Mouse (Mus musculus): ENCODE results near the gene Sgca. TPM values are rescaled to one million over a fixed set of nuclear protein-coding genes. Genes with fewer than 3 reads are reported as not detected.
"Not testable (repeated sequence)": the region's sequence is repeated elsewhere in the genome, so short reads cannot be mapped to it uniquely, and the experiment has no call there.

The Sgca gene
- polyA plus RNA-seq, 1 experiment from 2014 or later, result 0.24 TPM

GRCm38 (mm10) chr11:94970210-94970943, 5.8 kb downstream of the Sgca start:
- Histone ChIP-seq H3K9me3 (ENCODE audit: control insufficient read depth, low read length) (no peaks in the 10 kb centered on the region), H3K27ac (ENCODE audit: low read depth, low read length) (no peak overlapping the region), H3K36me3 (ENCODE audit: control insufficient read depth, insufficient read depth, low read length) (no peaks in the 10 kb centered on the region), H3K4me2 (replicated peaks; ENCODE audit: low read depth, low read length) (no peak overlapping the region), H3K4me3 (ENCODE audit: low read length) (no peak overlapping the region), H3K4me1 (ENCODE audit: control insufficient read depth, insufficient read depth, low read length) (no peaks in the 10 kb centered on the region), H3K27me3 (ENCODE audit: control insufficient read depth, insufficient read depth, low read length) (peaks cover 4% of the 10 kb centered on the region; the same call in 1 of the 2 replicates), H3K9ac (ENCODE audit: low read depth, low read length) (no peak overlapping the region)
- ATAC-seq (ENCODE audit: low FRiP score, low TSS enrichment), result peak; percentile 25
- 59% methylated on average over 15 of the region's 15 CpGs for WGBS

- not testable (repeated sequence) for H3K4me3 ChIP-seq (ENCODE audit: low read length); H3K9ac ChIP-seq (ENCODE audit: low read depth, low read length); H3K4me2 ChIP-seq (replicated peaks; ENCODE audit: low read depth, low read length); H3K27me3 ChIP-seq (ENCODE audit: control insufficient read depth, insufficient read depth, low read length); H3K4me1 ChIP-seq (ENCODE audit: control insufficient read depth, insufficient read depth, low read length); ATAC-seq (ENCODE audit: low FRiP score, low TSS enrichment); H3K9me3 ChIP-seq (ENCODE audit: control insufficient read depth, low read length); H3K36me3 ChIP-seq (ENCODE audit: control insufficient read depth, insufficient read depth, low read length); H3K27ac ChIP-seq (ENCODE audit: low read depth, low read length)
- WGBS, result 89% methylated on average over 4 of the region's 4 CpGs
These were observed 6.4 kb downstream of the Sgca start for GRCm38 (mm10) chr11:94969709-94970108.

DNA sequence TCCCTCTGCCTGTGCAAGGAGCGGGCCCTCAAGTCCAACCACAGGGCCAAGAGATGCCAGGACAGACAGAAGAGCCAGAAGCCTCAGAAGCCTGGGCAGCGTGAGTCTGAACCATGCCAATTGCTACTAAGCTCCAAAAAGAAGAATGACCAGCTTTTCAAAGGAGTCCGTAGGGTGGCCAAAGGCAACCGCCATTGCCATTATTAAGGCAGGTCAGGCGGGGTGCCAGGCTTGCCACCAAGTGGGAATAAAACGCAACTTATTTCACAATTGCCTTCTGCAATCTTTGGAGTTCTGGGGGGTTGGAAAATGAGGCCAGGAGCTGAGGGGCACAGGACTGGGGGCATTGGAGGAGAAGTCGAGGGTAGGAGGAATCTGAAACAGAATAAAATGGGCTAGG, 7.9 kb downstream of the Sgca start:
- no peak overlapping the region for H3K9ac ChIP-seq (ENCODE audit: low read depth, low read length)
- ATAC-seq (ENCODE audit: low FRiP score, low TSS enrichment), result no peak
- no peak overlapping the region for H3K4me3 ChIP-seq (ENCODE audit: low read length)
- no peak overlapping the region for H3K4me2 ChIP-seq (replicated peaks; ENCODE audit: low read depth, low read length)
- no peaks in the 10 kb centered on the region for H3K36me3 ChIP-seq (ENCODE audit: control insufficient read depth, insufficient read depth, low read length)
- no peaks in the 10 kb centered on the region for H3K4me1 ChIP-seq (ENCODE audit: control insufficient read depth, insufficient read depth, low read length)
- no peaks in the 10 kb centered on the region for H3K9me3 ChIP-seq (ENCODE audit: control insufficient read depth, low read length)
- WGBS, result 86% methylated on average over 7 of the region's 7 CpGs
- peaks cover 4% of the 10 kb centered on the region; the same call in 1 of the 2 replicates for H3K27me3 ChIP-seq (ENCODE audit: control insufficient read depth, insufficient read depth, low read length)
- H3K27ac ChIP-seq (ENCODE audit: low read depth, low read length), result no peak overlapping the region

GRCm38 (mm10) chr11:94967419-94967818, 8.7 kb downstream of the Sgca start, which contains the start of gene Hils1:
Gene Hils1, plus strand, starts transcription at chr11:94967593.
- Histone ChIP-seq H3K36me3 (ENCODE audit: control insufficient read depth, insufficient read depth, low read length) (no peaks in the 10 kb centered on the region), H3K9ac (ENCODE audit: low read depth, low read length) (no peak within 1 kb of the TSS), H3K4me2 (replicated peaks; ENCODE audit: low read depth, low read length) (no peak within 1 kb of the TSS), H3K4me3 (ENCODE audit: low read length) (no peak within 1 kb of the TSS), H3K27me3 (ENCODE audit: control insufficient read depth, insufficient read depth, low read length) (peaks cover 4% of the 10 kb centered on the region; the same call in 1 of the 2 replicates), H3K27ac (ENCODE audit: low read depth, low read length) (no peak within 1 kb of the TSS), H3K4me1 (ENCODE audit: control insufficient read depth, insufficient read depth, low read length) (no peaks in the 10 kb centered on the region), H3K9me3 (ENCODE audit: control insufficient read depth, low read length) (no peaks in the 10 kb centered on the region)
- WGBS, result 40% methylated on average over 4 of the region's 4 CpGs
- no peak for ATAC-seq (ENCODE audit: low FRiP score, low TSS enrichment)

GRCm38 (mm10) chr11:94962534-94963101, 13.5 kb downstream of the Sgca start:
- Histone ChIP-seq H3K27ac (ENCODE audit: low read depth, low read length) (no peak overlapping the region), H3K36me3 (ENCODE audit: control insufficient read depth, insufficient read depth, low read length) (no peaks in the 10 kb centered on the region), H3K9me3 (ENCODE audit: control insufficient read depth, low read length) (no peaks in the 10 kb centered on the region), H3K4me1 (ENCODE audit: control insufficient read depth, insufficient read depth, low read length) (peaks cover 8% of the 10 kb centered on the region; the same call in 1 of the 2 replicates), H3K27me3 (ENCODE audit: control insufficient read depth, insufficient read depth, low read length) (no peaks in the 10 kb centered on the region), H3K4me3 (ENCODE audit: low read length) (no peak overlapping the region), H3K9ac (ENCODE audit: low read depth, low read length) (no peak overlapping the region), H3K4me2 (replicated peaks; ENCODE audit: low read depth, low read length) (no peak overlapping the region)
- ATAC-seq (ENCODE audit: low FRiP score, low TSS enrichment), result peak; percentile 35; the same call in 1 of the 2 replicates
- 64% methylated on average over 5 of the region's 5 CpGs for WGBS

DNA sequence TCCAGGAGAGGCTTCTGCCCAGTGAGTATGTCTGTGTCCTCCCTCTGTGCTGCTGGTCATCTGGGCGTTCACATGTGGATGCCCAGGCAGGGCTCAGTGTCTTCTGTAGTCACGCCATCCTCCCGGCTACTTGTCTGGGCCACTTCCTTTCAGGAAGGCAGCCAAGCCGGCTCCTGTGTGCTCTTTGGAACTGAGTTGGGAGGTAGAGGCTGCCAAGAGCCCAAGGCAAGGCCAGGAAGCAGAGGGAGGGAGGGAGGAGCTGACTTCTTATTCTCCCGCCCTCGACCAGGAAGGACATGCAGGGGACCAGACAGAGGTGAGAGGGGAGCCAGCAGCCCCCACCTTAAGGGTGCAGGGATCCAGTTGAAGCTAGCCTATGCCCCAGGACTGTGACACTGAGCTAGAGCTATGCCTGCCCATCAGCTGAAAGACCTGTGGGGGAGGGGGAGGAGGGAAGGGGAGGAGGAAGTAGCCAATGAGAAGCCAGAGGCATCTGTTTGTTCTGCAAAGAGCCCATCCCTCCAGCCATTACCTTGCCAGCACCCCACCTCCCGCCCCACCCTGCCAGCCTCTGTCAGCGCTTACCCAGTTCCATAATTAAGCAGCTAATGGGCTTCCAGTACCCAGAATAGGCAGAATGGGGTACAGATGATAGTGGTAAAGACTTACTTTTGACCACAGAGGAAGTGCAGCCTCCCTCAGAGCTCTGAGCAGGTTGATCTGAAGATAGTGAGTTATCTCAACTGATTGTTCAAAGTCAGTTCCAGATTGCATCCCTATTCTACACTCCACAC, 17.9 kb downstream of the Sgca start:
- H3K4me1 ChIP-seq (ENCODE audit: control insufficient read depth, insufficient read depth, low read length), result peaks cover 8% of the 10 kb centered on the region; the same call in 1 of the 2 replicates
- H3K27me3 ChIP-seq (ENCODE audit: control insufficient read depth, insufficient read depth, low read length), result no peaks in the 10 kb centered on the region
- no peak overlapping the region for H3K4me2 ChIP-seq (replicated peaks; ENCODE audit: low read depth, low read length)
- H3K36me3 ChIP-seq (ENCODE audit: control insufficient read depth, insufficient read depth, low read length), result no peaks in the 10 kb centered on the region
- H3K27ac ChIP-seq (ENCODE audit: low read depth, low read length), result peak overlapping the region; percentile 37; the same call in 1 of the 2 replicates
- no peak overlapping the region for H3K9ac ChIP-seq (ENCODE audit: low read depth, low read length)
- ATAC-seq (ENCODE audit: low FRiP score, low TSS enrichment), result peak; percentile 65
- WGBS, result 17% methylated on average over 8 of the region's 8 CpGs
- no peak overlapping the region for H3K4me3 ChIP-seq (ENCODE audit: low read length)
- H3K9me3 ChIP-seq (ENCODE audit: control insufficient read depth, low read length), result no peaks in the 10 kb centered on the region

- H3K9ac ChIP-seq (ENCODE audit: low read depth, low read length), result no peak overlapping the region
- no peak overlapping the region; the same call in 1 of the 2 replicates for H3K27ac ChIP-seq (ENCODE audit: low read depth, low read length)
- H3K9me3 ChIP-seq (ENCODE audit: control insufficient read depth, low read length), result no peaks in the 10 kb centered on the region
- no peak overlapping the region for H3K4me2 ChIP-seq (replicated peaks; ENCODE audit: low read depth, low read length)
- H3K27me3 ChIP-seq (ENCODE audit: control insufficient read depth, insufficient read depth, low read length), result no peaks in the 10 kb centered on the region
- 79% methylated on average over 9 of the region's 9 CpGs for WGBS
- no peak overlapping the region for H3K4me3 ChIP-seq (ENCODE audit: low read length)
- peaks cover 8% of the 10 kb centered on the region; the same call in 1 of the 2 replicates for H3K4me1 ChIP-seq (ENCODE audit: control insufficient read depth, insufficient read depth, low read length)
- H3K36me3 ChIP-seq (ENCODE audit: control insufficient read depth, insufficient read depth, low read length), result no peaks in the 10 kb centered on the region
- 0 out of 2 replicates have a peak, but pooled peaks have one; percentile 35 for ATAC-seq (ENCODE audit: low FRiP score, low TSS enrichment)
These were observed 18.4 kb downstream of the Sgca start for GRCm38 (mm10) chr11:94957693-94958064.

DNA sequence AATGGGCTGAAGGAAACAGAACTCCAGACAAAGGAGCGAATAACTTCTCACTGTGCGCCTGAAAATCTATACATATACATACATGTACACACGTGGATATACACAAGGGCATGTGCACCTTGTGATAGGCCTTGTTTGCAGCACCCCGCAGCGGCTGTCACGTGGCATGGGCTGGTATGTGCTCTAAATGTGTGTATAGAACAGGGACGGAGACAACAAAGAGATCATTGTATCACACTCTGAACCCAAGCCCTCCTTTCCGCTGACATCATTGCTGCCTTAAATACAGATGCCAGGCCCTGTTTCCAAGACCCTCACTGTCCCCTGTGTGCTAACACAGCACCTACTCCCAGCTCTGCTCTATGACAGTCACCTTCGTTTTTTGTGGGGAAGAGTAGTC, 21.0 kb downstream of the Sgca start:
- peaks cover 8% of the 10 kb centered on the region; the same call in 1 of the 2 replicates for H3K4me1 ChIP-seq (ENCODE audit: control insufficient read depth, insufficient read depth, low read length)
- no peak overlapping the region for H3K4me3 ChIP-seq (ENCODE audit: low read length)
- H3K9ac ChIP-seq (ENCODE audit: low read depth, low read length), result no peak overlapping the region
- no peaks in the 10 kb centered on the region for H3K9me3 ChIP-seq (ENCODE audit: control insufficient read depth, low read length)
- H3K4me2 ChIP-seq (replicated peaks; ENCODE audit: low read depth, low read length), result no peak overlapping the region
- ATAC-seq (ENCODE audit: low FRiP score, low TSS enrichment), result no peak
- no peak overlapping the region for H3K27ac ChIP-seq (ENCODE audit: low read depth, low read length)
- peaks cover 14% of the 10 kb centered on the region for H3K36me3 ChIP-seq (ENCODE audit: control insufficient read depth, insufficient read depth, low read length)
- WGBS, result 85% methylated on average over 9 of the region's 9 CpGs
- H3K27me3 ChIP-seq (ENCODE audit: control insufficient read depth, insufficient read depth, low read length), result no peaks in the 10 kb centered on the region
